Mouse (Mus musculus): ENCODE results near the gene Rfx5. TPM values are rescaled to one million over a fixed set of nuclear protein-coding genes. Genes with fewer than 3 reads are reported as not detected.
"Not testable (repeated sequence)": the region's sequence is repeated elsewhere in the genome, so short reads cannot be mapped to it uniquely, and the experiment has no call there.

Rfx5 gene
- polyA plus RNA-seq, 2 experiments: 12.9 to 29.9 TPM

GRCm38 (mm10) chr3:94932809-94933564 lies 20.9 kb upstream of the Rfx5 start, which contains the start of gene Selenbp1:
Gene Selenbp1, plus strand, starts transcription at chr3:94933056.
- H3K4me2 ChIP-seq (replicated peaks; ENCODE audit: low read depth, low read length, severe bottlenecking): peak within 1 kb of the TSS; percentile 54
- H3K4me3 ChIP-seq (replicated peaks; ENCODE audit: low read length): peak within 1 kb of the TSS; percentile 29
- 8% methylated on average over 16 of the region's 16 CpGs for whole genome bisulfite sequencing
- no peaks in the 10 kb centered on the region for H3K27me3 ChIP-seq (ENCODE audit: control insufficient read depth, insufficient read depth, low read length)
- peak within 1 kb of the TSS; percentile 67 for H3K27ac ChIP-seq (replicated peaks; ENCODE audit: low read depth, low read length)
- peaks cover 6% of the 10 kb centered on the region for H3K4me1 ChIP-seq (ENCODE audit: control insufficient read depth, insufficient read depth, low read length)
- peak; percentile 90 for DNase-seq (ENCODE audit: low spot score)
- 0 out of 2 replicates have a peak within 1 kb of the TSS, but pooled peaks have one; percentile 34 for H3K9ac ChIP-seq (ENCODE audit: low read depth, low read length, severe bottlenecking)
- ATAC-seq (ENCODE audit: low FRiP score, low read depth): peak; percentile 90
- no peaks in the 10 kb centered on the region for H3K9me3 ChIP-seq (ENCODE audit: control insufficient read depth, low read length)
- H3K36me3 ChIP-seq (ENCODE audit: control insufficient read depth, insufficient read depth, low read length): no peaks in the 10 kb centered on the region
- TF ChIP-seq POLR2A (IDR thresholded peaks at IDR 0.05; ENCODE audit: borderline replicate concordance, extremely low read depth, insufficient read depth, insufficient read length): no peak; the same call in 1 of the 2 replicates

GRCm38 (mm10) chr3:94933604-94934003 lies 20.3 kb upstream of the Rfx5 start:
- ATAC-seq (ENCODE audit: low FRiP score, low read depth); H3K4me3 ChIP-seq (replicated peaks; ENCODE audit: low read length): not testable (repeated sequence)
- H3K4me2 ChIP-seq (replicated peaks; ENCODE audit: low read depth, low read length, severe bottlenecking): peak overlapping the region; percentile 54; the same call in 1 of the 2 replicates

GRCm38 (mm10) chr3:94934564-94934963 lies 19.3 kb upstream of the Rfx5 start:
- H3K27ac ChIP-seq (replicated peaks; ENCODE audit: low read depth, low read length); H3K36me3 ChIP-seq (ENCODE audit: control insufficient read depth, insufficient read depth, low read length); H3K4me2 ChIP-seq (replicated peaks; ENCODE audit: low read depth, low read length, severe bottlenecking); H3K4me3 ChIP-seq (replicated peaks; ENCODE audit: low read length); H3K9me3 ChIP-seq (ENCODE audit: control insufficient read depth, low read length); H3K9ac ChIP-seq (ENCODE audit: low read depth, low read length, severe bottlenecking); H3K27me3 ChIP-seq (ENCODE audit: control insufficient read depth, insufficient read depth, low read length); H3K4me1 ChIP-seq (ENCODE audit: control insufficient read depth, insufficient read depth, low read length); DNase-seq (ENCODE audit: low spot score); ATAC-seq (ENCODE audit: low FRiP score, low read depth): not testable (repeated sequence)
- 98% methylated on average over 3 of the region's 3 CpGs for WGBS

More at GRCm38 (mm10) chr3:94933604-94934003, 20.3 kb upstream of the Rfx5 start:
- H3K4me1 ChIP-seq (ENCODE audit: control insufficient read depth, insufficient read depth, low read length); H3K27me3 ChIP-seq (ENCODE audit: control insufficient read depth, insufficient read depth, low read length); DNase-seq (ENCODE audit: low spot score); H3K9me3 ChIP-seq (ENCODE audit: control insufficient read depth, low read length); H3K27ac ChIP-seq (replicated peaks; ENCODE audit: low read depth, low read length); H3K9ac ChIP-seq (ENCODE audit: low read depth, low read length, severe bottlenecking); H3K36me3 ChIP-seq (ENCODE audit: control insufficient read depth, insufficient read depth, low read length): not testable (repeated sequence)
- no CpG with 5 or more reads among the region's 2 CpGs for WGBS

GRCm38 (mm10) chr3:94935332-94935731 lies 18.5 kb upstream of the Rfx5 start:
- not testable (repeated sequence) for H3K4me1 ChIP-seq (ENCODE audit: control insufficient read depth, insufficient read depth, low read length); H3K27me3 ChIP-seq (ENCODE audit: control insufficient read depth, insufficient read depth, low read length); DNase-seq (ENCODE audit: low spot score); H3K9me3 ChIP-seq (ENCODE audit: control insufficient read depth, low read length); H3K4me3 ChIP-seq (replicated peaks; ENCODE audit: low read length); ATAC-seq (ENCODE audit: low FRiP score, low read depth); H3K36me3 ChIP-seq (ENCODE audit: control insufficient read depth, insufficient read depth, low read length); H3K4me2 ChIP-seq (replicated peaks; ENCODE audit: low read depth, low read length, severe bottlenecking); H3K9ac ChIP-seq (ENCODE audit: low read depth, low read length, severe bottlenecking); H3K27ac ChIP-seq (replicated peaks; ENCODE audit: low read depth, low read length)
- 84% methylated on average over 3 of the region's 3 CpGs for WGBS

- not testable (repeated sequence) for ATAC-seq (ENCODE audit: low FRiP score, low read depth); H3K9me3 ChIP-seq (ENCODE audit: control insufficient read depth, low read length); DNase-seq (ENCODE audit: low spot score)
Observed at GRCm38 (mm10) chr3:94936147-94936546, 17.7 kb upstream of the Rfx5 start.

GRCm38 (mm10) chr3:94937194-94937593 lies 16.7 kb upstream of the Rfx5 start:
- ATAC-seq (ENCODE audit: low FRiP score, low read depth); H3K36me3 ChIP-seq (ENCODE audit: control insufficient read depth, insufficient read depth, low read length); H3K9me3 ChIP-seq (ENCODE audit: control insufficient read depth, low read length); H3K9ac ChIP-seq (ENCODE audit: low read depth, low read length, severe bottlenecking); H3K27me3 ChIP-seq (ENCODE audit: control insufficient read depth, insufficient read depth, low read length); H3K4me2 ChIP-seq (replicated peaks; ENCODE audit: low read depth, low read length, severe bottlenecking); DNase-seq (ENCODE audit: low spot score); H3K4me3 ChIP-seq (replicated peaks; ENCODE audit: low read length); H3K27ac ChIP-seq (replicated peaks; ENCODE audit: low read depth, low read length); H3K4me1 ChIP-seq (ENCODE audit: control insufficient read depth, insufficient read depth, low read length): not testable (repeated sequence)
- WGBS: 87% methylated on average over 6 of the region's 7 CpGs

More at GRCm38 (mm10) chr3:94936147-94936546, 17.7 kb upstream of the Rfx5 start:
- H3K4me2 ChIP-seq (replicated peaks; ENCODE audit: low read depth, low read length, severe bottlenecking); H3K27me3 ChIP-seq (ENCODE audit: control insufficient read depth, insufficient read depth, low read length); H3K9ac ChIP-seq (ENCODE audit: low read depth, low read length, severe bottlenecking); H3K27ac ChIP-seq (replicated peaks; ENCODE audit: low read depth, low read length); H3K4me3 ChIP-seq (replicated peaks; ENCODE audit: low read length); H3K36me3 ChIP-seq (ENCODE audit: control insufficient read depth, insufficient read depth, low read length); H3K4me1 ChIP-seq (ENCODE audit: control insufficient read depth, insufficient read depth, low read length): not testable (repeated sequence)
- WGBS: 84% methylated on average over 5 of the region's 5 CpGs

GRCm38 (mm10) chr3:94940033-94940432 lies 13.8 kb upstream of the Rfx5 start:
- not testable (repeated sequence) for H3K36me3 ChIP-seq (ENCODE audit: control insufficient read depth, insufficient read depth, low read length); H3K4me3 ChIP-seq (replicated peaks; ENCODE audit: low read length); ATAC-seq (ENCODE audit: low FRiP score, low read depth); H3K4me2 ChIP-seq (replicated peaks; ENCODE audit: low read depth, low read length, severe bottlenecking); H3K9ac ChIP-seq (ENCODE audit: low read depth, low read length, severe bottlenecking); H3K27me3 ChIP-seq (ENCODE audit: control insufficient read depth, insufficient read depth, low read length); H3K9me3 ChIP-seq (ENCODE audit: control insufficient read depth, low read length); DNase-seq (ENCODE audit: low spot score); H3K4me1 ChIP-seq (ENCODE audit: control insufficient read depth, insufficient read depth, low read length); H3K27ac ChIP-seq (replicated peaks; ENCODE audit: low read depth, low read length)
- 41% methylated on average over 9 of the region's 9 CpGs for WGBS

- not testable (repeated sequence) for H3K9ac ChIP-seq (ENCODE audit: low read depth, low read length, severe bottlenecking); H3K36me3 ChIP-seq (ENCODE audit: control insufficient read depth, insufficient read depth, low read length); ATAC-seq (ENCODE audit: low FRiP score, low read depth); H3K4me2 ChIP-seq (replicated peaks; ENCODE audit: low read depth, low read length, severe bottlenecking); H3K27me3 ChIP-seq (ENCODE audit: control insufficient read depth, insufficient read depth, low read length); DNase-seq (ENCODE audit: low spot score); H3K9me3 ChIP-seq (ENCODE audit: control insufficient read depth, low read length); H3K27ac ChIP-seq (replicated peaks; ENCODE audit: low read depth, low read length); H3K4me3 ChIP-seq (replicated peaks; ENCODE audit: low read length); H3K4me1 ChIP-seq (ENCODE audit: control insufficient read depth, insufficient read depth, low read length)
- 80% methylated on average over 5 of the region's 9 CpGs for WGBS
Observed at GRCm38 (mm10) chr3:94942211-94942967, 11.5 kb upstream of the Rfx5 start.

Data from limb, embryonic 14.5 days (tissue).